Mouse (Mus musculus) induced T-regulatory cell, adult 2 months (primary cell): Measurements from ENCODE around the gene Gm3854.
"Not testable (repeated sequence)": the region's sequence is repeated elsewhere in the genome, so short reads cannot be mapped to it uniquely, and the experiment has no call there.

Experiments used
- DNase-seq: peaks from one replicate; pipeline ENCODE4 v3.0.0-alpha.2; 2012; ENCODE audit warnings: low read depth

Gene Gm3854

DNA sequence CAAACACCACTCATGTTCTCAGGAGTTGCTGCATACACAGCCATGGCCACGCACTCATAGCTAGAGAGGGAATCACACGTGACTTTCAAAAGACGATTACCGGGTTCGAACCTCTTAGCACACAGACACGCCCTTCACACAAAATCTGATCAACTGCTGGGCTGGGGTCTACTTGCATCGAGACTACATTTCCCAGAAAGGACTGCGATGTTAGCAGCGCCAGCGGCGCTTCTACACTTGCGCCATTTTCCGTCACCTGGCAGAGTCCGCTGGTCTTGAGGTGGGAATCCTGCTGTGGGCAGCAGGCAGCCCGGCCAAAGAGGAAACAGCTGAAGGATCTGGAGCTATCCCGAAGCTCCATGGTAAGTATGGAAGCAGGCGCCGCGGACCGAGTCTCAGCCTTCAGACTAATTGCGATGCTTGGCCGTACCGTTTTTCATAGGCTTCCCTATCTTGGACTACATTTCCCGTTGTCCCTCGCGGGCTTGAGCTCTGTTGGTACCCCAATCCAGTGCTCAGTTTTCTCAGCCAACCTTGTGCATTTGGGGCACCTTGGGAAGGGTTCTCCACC, at the start of gene Gm3854:
Gm3854 (plus strand) TSS at position 259 of the 571 bp plus-strand sequence.
- peak; percentile 11 for DNase-seq

GRCm38 (mm10) chr7:6300796-6301195, 42.8 kb upstream of the Gm3854 start:
- DNase-seq: not testable (repeated sequence)

- no peak for DNase-seq
Measured at GRCm38 (mm10) chr7:6330458-6331232, 12.9 kb upstream of the Gm3854 start.

DNA sequence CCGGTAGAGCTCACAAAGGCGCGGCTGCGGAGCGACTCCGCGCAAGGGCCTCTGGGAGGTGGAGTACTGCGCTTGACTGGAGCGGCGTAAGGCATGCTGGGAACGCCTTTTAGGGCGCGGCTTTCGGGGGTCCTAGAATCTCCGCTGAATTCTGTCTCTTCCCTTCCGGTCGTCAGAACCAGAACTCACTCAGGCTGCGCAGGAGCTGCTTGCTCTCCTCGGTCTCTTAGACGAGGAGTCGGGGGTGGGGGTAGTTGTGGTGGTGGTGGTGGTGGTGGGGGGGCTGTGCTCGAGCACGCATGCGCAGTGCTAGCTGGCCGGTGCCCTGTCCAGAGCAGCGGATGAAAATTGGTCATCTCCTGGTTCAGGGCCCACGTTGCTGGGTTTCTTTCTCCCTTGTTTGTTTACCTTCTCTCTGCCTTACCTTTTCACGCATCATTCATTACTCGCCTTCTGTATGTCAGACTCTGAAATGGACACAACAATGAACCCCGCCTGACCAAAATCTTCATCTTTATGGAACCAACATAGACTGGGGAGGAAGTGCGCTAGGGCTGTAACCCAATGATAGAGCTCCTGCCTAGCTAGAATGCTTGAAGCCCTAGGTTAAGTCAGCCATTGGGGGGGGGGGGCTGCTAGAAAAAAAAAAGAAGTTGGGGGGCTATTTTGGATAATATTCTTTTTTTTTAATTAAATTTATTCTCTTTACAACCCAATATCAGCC, 12.2 kb upstream of the Gm3854 start, which contains the start of gene Zfp583:
Zfp583 (minus strand) TSS at position 53 of the 724 bp plus-strand sequence.
- DNase-seq: peak; percentile 60

- DNase-seq: no peak
Measured at GRCm38 (mm10) chr7:6339865-6340264, 3.7 kb upstream of the Gm3854 start.

GRCm38 (mm10) chr7:6344124-6344523, 565 bp downstream of the Gm3854 start:
- DNase-seq: no peak

GRCm38 (mm10) chr7:6358121-6358520, 14.6 kb downstream of the Gm3854 start:
- no peak for DNase-seq

- DNase-seq: peak; percentile 87
Measured at GRCm38 (mm10) chr7:6358937-6359590, 15.5 kb downstream of the Gm3854 start.

- DNase-seq: no peak
Measured at GRCm38 (mm10) chr7:6360477-6361060, 17.0 kb downstream of the Gm3854 start.

DNA sequence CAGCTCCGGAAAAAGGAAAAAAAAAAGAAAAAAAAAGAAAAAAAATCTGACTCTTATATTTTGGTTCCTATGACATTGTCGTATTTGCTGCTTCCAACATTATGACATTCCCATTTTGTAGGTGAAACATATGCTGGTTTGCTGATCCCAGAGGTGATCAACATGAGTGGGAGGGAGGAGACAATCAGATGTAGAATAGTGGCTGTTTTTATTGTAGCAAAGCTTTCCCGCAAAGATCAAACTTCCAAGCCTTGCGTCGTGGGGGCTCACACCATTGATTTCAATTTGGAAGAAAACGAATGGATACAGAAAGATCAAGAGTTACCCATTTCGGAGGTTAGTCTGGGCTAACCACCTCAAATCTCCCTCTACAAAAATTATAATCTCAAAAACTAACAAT, 18.2 kb downstream of the Gm3854 start:
- DNase-seq: no peak

DNA sequence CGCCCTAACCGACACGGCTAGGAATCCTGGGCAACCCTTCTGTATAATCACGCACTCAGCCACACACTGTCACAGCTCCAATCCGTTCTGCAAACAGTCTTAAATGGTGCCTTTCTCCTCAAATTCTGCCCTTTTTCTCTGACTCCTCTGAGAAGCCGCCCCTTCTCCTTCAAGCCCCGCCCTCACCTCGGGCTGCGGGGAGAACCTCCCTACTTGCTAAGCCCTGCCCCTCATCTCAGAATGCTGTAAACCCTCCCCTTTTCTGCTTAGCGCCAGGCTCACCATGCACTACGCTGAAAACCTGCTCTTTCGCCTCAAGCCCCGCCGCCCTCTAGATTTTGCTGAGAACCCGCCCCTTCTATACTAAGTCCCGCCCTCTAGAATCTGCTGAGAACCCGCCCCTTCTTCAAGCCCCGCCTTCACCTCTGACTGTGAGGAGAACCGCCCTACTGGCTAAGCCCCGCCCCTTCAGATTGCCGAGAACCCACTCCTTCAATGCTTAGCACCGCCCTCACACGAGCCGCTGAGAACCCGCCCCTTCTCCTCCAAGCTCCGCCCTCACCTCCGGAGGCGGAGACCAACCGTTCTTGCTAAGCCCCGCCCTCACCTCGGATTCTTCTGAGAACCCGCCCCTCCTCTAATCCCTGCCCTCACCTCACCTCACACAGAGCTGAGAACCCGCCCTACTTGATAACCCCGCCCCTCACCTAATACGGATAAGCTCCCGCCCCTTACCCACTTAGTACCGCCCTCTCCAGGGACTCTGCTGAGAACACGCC, 18.9 kb downstream of the Gm3854 start:
- DNase-seq: peak; percentile 98

GRCm38 (mm10) chr7:6363047-6363488, 19.5 kb downstream of the Gm3854 start, which contains the start of gene Zfp78:
Zfp78 (plus strand) TSS chr7:6363280.
- peak; percentile 95 for DNase-seq

DNA sequence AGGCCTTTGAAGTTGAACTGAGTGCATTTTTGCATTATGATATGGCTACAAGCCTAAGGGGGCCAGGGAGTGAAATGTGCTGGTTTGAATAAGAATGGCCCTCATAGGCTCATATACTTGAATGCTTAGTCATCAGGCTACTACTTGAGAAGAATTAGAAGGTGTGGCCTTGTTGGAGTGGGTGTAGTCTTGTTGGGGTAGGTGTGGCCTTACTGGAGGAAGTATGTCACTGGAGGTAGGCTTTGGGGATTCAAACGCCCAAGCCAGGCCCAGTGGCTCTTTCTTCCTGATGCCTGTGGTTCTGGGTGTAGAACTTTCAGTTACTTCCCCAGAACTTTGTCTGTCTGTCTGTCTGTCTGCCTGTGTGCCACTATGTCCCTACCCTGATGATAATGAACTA, 21.2 kb downstream of the Gm3854 start:
- no peak for DNase-seq

GRCm38 (mm10) chr7:6367185-6367584, 23.6 kb downstream of the Gm3854 start:
- DNase-seq: no peak

- DNase-seq: not testable (repeated sequence)
Measured at GRCm38 (mm10) chr7:6368146-6368545, 24.6 kb downstream of the Gm3854 start.

DNA sequence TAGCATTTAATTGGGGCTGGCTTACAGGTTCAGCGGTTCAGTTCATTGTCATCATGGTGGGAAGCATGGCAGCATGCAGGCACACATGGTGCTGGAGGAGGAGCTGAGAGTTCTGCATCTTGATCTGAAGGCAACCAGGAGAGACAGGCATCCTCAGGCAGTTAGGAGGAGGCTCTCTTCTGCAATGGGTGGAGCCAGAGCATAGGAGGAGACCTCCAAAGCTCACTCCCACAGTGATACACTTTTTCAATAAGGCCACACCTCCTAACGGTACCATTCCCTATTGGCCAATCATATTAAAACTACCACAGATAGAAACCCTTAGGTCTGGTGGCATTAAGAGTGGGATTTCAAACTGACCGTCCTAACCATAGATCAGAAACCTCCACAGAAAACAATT, 25.9 kb downstream of the Gm3854 start:
- no peak for DNase-seq

DNA sequence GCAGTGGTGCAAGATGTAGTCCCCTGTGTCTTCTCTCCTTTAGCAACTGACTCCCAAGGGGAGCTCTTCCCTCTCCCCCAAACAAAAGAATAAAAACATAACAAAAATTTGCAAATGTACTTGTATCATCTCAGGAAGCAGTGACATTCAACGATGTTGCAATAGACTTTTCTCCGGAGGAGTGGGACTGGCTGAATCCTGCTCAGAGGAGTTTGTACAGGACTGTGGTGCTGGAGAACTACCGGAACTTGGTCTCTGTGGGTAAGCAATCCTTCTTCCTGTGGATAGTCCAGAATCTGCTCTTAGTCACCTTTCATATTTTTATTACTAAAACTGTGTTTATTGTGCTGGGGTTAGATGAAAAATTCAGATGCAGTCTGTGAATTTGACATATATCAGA, 29.4 kb downstream of the Gm3854 start:
- no peak for DNase-seq

DNA sequence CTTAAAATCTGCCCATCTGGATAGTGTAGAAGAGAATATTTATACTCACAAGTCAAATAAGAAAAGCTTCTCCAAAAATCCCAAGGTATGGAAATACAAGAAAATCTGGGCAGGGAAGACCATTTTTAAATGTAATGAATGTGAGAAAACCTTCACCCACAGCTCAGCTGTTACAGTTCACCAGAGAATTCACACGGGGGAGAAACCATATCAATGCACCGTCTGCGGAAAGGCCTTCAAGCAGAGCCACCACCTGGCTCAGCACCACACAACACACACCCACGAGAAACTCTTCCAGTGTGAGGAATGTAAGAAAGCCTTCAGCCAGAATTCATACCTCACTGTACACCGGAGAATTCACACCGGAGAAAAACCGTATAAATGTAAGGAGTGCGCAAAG, 34.9 kb downstream of the Gm3854 start:
- no peak for DNase-seq

- no peak for DNase-seq
Measured at GRCm38 (mm10) chr7:6381431-6381830, 37.9 kb downstream of the Gm3854 start.

DNA sequence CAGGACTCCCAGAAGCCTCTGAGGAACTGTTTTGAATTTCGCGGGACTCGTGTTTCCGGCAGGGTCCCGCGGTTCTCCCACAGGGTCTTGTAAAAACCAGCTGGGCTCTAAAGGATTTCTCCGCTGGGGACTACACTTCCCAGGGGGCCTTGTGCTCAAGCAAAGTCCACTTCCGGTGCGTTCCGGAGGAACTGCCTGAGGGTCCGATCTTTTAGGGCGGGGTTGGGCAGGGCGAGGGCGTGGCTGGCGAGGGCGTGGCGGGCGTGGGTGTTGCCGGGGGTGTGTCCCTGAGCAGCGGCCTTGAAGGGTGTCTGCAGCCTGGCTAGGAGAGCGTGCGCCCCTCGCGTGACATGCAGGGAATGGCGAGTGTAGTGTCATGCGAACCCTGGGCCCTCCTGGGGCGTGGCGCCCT, 39.5 kb downstream of the Gm3854 start, which contains the start of gene Zfp28:
Zfp28 (plus strand) TSS at position 252 of the 412 bp plus-strand sequence.
- peak; percentile 90 for DNase-seq

GRCm38 (mm10) chr7:6384011-6384410, 40.5 kb downstream of the Gm3854 start:
- no peak for DNase-seq
